Mouse (Mus musculus) liver, adult 2 months (tissue): ENCODE measurements around the gene C1qa. TPM values are rescaled to one million over a fixed set of nuclear protein-coding genes. Genes with fewer than 3 reads are reported as not detected.
A peak's percentile ranks its signal among the peaks of the same experiment; 100 is the strongest.

Source experiments
- DNase-seq: peaks from one replicate; pipeline ENCODE4 v3.0.0-alpha.2; 2011; ENCODE audit warnings: low read depth, low spot score; ENCODE audit errors: extremely low read depth
- H3K27ac ChIP-seq: fragments of 200-500 bp; replicated peaks from 2 replicates; pipeline ENCODE4 v1.5.1; 2012; ENCODE audit warnings: low read depth, mild to moderate bottlenecking, control low read depth, inconsistent platforms, low read length; ENCODE audit not compliant: insufficient read depth
- H3K27me3 ChIP-seq: fragments of 200-500 bp; 2 replicates; pipeline ENCODE4 v1.6.1; 2012; ENCODE audit warnings: mild to moderate bottlenecking, moderate library complexity, low read length, inconsistent platforms; ENCODE audit not compliant: control insufficient read depth, insufficient read depth
- H3K36me3 ChIP-seq: fragments of 200-500 bp; 2 replicates; pipeline ENCODE4 v1.6.1; 2012; ENCODE audit warnings: low read length, inconsistent platforms; ENCODE audit not compliant: control insufficient read depth, insufficient read depth
- H3K4me1 ChIP-seq: fragments of 200-500 bp; 2 replicates; pipeline ENCODE4 v1.6.1; 2011; ENCODE audit warnings: low read length; ENCODE audit not compliant: control insufficient read depth, insufficient read depth
- H3K4me3 ChIP-seq: fragments of 200-500 bp; 2 replicates; pipeline ENCODE4 v1.5.1; 2011; ENCODE audit warnings: low read depth, mild to moderate bottlenecking, control low read depth, low read length, moderate library complexity; ENCODE audit not compliant: insufficient read depth
- H3K79me2 ChIP-seq: fragments of 200-500 bp; 2 replicates; pipeline ENCODE4 v1.6.1; 2012; ENCODE audit warnings: inconsistent platforms, mild to moderate bottlenecking, low read length, moderate library complexity; ENCODE audit not compliant: control insufficient read depth, insufficient read depth
- H3K9ac ChIP-seq: fragments of 200-500 bp; 2 replicates; pipeline ENCODE4 v1.6.1; 2012; ENCODE audit warnings: low read depth, mild to moderate bottlenecking, control low read depth, inconsistent platforms, low read length
- CTCF ChIP-seq: fragments of 200-500 bp; IDR thresholded peaks from 2 replicates; pipeline ENCODE4 v1.5.1; 2011; ENCODE audit warnings: low read depth, low read length, control low read depth
- POLR2A ChIP-seq: fragments of 200-500 bp; IDR thresholded peaks from 2 replicates; pipeline ENCODE4 v1.6.1; 2011; ENCODE audit warnings: low read length, control low read depth; ENCODE audit not compliant: insufficient read depth; ENCODE audit errors: extremely low read depth
- WGBS: fragments of 180-500 bp; shearing (Covaris S2); methylation state at CpG from one replicate; pipeline ENCODE4 v1.1.7; 2018; 5-methylcytosine and 5-hydroxymethylcytosine counted together
- polyA plus RNA-seq: library from polyadenylated mRNA; depleted of rRNA; stranded (reverse); fragments of >200 nt; gene quantifications from 2 replicates; pipeline ENCODE4 v1.2.3, GENCODE M21; 2012
- total RNA-seq: library from RNA; depleted of rRNA; stranded (reverse); fragments of >200 nt; gene quantifications from 2 replicates; pipeline ENCODE4 v1.2.3, GENCODE M21; 2014

The C1qa gene
- total and polyA plus RNA-seq, 2 experiments, result 76.4 to 86.2 TPM

GRCm38 (mm10) chr4:136876971-136877370 lies 21.6 kb downstream of the C1qa start:
- DNase-seq, result no peak
- Histone ChIP-seq H3K4me3 (no peak overlapping the region), H3K9ac (no peak overlapping the region), H3K27ac (no peak overlapping the region), H3K4me1 (no peaks in the 10 kb centered on the region), H3K79me2 (no peaks in the 10 kb centered on the region), H3K27me3 (no peaks in the 10 kb centered on the region), H3K36me3 (no peaks in the 10 kb centered on the region)
- 20% methylated on average over 7 of the region's 7 CpGs for WGBS
- TF ChIP-seq CTCF (peak; percentile 47), POLR2A (no peak)

GRCm38 (mm10) chr4:136875012-136875411 lies 23.6 kb downstream of the C1qa start:
- Histone ChIP-seq H3K27ac (no peak overlapping the region), H3K9ac (no peak overlapping the region), H3K4me3 (no peak overlapping the region), H3K27me3 (no peaks in the 10 kb centered on the region), H3K36me3 (no peaks in the 10 kb centered on the region), H3K79me2 (no peaks in the 10 kb centered on the region), H3K4me1 (no peaks in the 10 kb centered on the region)
- 88% methylated on average over 14 of the region's 14 CpGs for WGBS
- no peak for TF ChIP-seq CTCF
- no peak for DNase-seq

GRCm38 (mm10) chr4:136868371-136868770 lies 30.2 kb downstream of the C1qa start:
- H3K9ac ChIP-seq, result no peak overlapping the region
- TF ChIP-seq CTCF (no peak), POLR2A (no peak)
- no peak overlapping the region for H3K27ac ChIP-seq
- H3K79me2 ChIP-seq, result no peaks in the 10 kb centered on the region
- no peaks in the 10 kb centered on the region for H3K36me3 ChIP-seq
- no peak for DNase-seq
- H3K27me3 ChIP-seq, result 0 out of 2 replicates have a peak, but pooled peaks cover 3% of the 10 kb centered on the region
- H3K4me1 ChIP-seq, result no peaks in the 10 kb centered on the region
- H3K4me3 ChIP-seq, result no peak overlapping the region
- 45% methylated on average over 6 of the region's 6 CpGs for WGBS

- 24% methylated on average over 12 of the region's 12 CpGs for WGBS
- Histone ChIP-seq H3K27me3 (0 out of 2 replicates have a peak, but pooled peaks cover 3% of the 10 kb centered on the region), H3K4me1 (no peaks in the 10 kb centered on the region), H3K4me3 (no peak overlapping the region), H3K36me3 (no peaks in the 10 kb centered on the region), H3K9ac (no peak overlapping the region), H3K27ac (no peak overlapping the region), H3K79me2 (no peaks in the 10 kb centered on the region)
- DNase-seq, result no peak
- no peak for TF ChIP-seq POLR2A
- TF ChIP-seq CTCF, result no peak
Observed at GRCm38 (mm10) chr4:136867690-136868345, 30.8 kb downstream of the C1qa start.

GRCm38 (mm10) chr4:136865531-136865930 lies 33.1 kb downstream of the C1qa start:
- H3K36me3 ChIP-seq, result no peaks in the 10 kb centered on the region
- no peaks in the 10 kb centered on the region for H3K79me2 ChIP-seq
- H3K9ac ChIP-seq, result no peak overlapping the region
- WGBS, result 83% methylated on average over 5 of the region's 5 CpGs
- no peaks in the 10 kb centered on the region for H3K4me1 ChIP-seq
- peaks cover 3% of the 10 kb centered on the region; the same call in 1 of the 2 replicates for H3K27me3 ChIP-seq
- no peak overlapping the region for H3K4me3 ChIP-seq
- no peak for DNase-seq
- no peak for TF ChIP-seq POLR2A
- TF ChIP-seq CTCF, result no peak
- H3K27ac ChIP-seq, result no peak overlapping the region

GRCm38 (mm10) chr4:136864751-136865470 lies 33.7 kb downstream of the C1qa start:
- WGBS, result 25% methylated on average over 15 of the region's 15 CpGs
- no peaks in the 10 kb centered on the region for H3K36me3 ChIP-seq
- H3K9ac ChIP-seq, result no peak overlapping the region
- no peak overlapping the region for H3K27ac ChIP-seq
- H3K4me1 ChIP-seq, result no peaks in the 10 kb centered on the region
- no peak for DNase-seq
- H3K79me2 ChIP-seq, result no peaks in the 10 kb centered on the region
- no peak overlapping the region for H3K4me3 ChIP-seq
- H3K27me3 ChIP-seq, result peaks cover 3% of the 10 kb centered on the region; the same call in 1 of the 2 replicates
- TF ChIP-seq POLR2A (no peak), CTCF (no peak)
